Mouse (Mus musculus): ENCODE results near the gene March10. TPM values are rescaled to one million over a fixed set of nuclear protein-coding genes. Genes with fewer than 3 reads are reported as not detected.

Gene March10
- polyA plus RNA-seq, 1 experiment from 2014 or later: not detected

DNA sequence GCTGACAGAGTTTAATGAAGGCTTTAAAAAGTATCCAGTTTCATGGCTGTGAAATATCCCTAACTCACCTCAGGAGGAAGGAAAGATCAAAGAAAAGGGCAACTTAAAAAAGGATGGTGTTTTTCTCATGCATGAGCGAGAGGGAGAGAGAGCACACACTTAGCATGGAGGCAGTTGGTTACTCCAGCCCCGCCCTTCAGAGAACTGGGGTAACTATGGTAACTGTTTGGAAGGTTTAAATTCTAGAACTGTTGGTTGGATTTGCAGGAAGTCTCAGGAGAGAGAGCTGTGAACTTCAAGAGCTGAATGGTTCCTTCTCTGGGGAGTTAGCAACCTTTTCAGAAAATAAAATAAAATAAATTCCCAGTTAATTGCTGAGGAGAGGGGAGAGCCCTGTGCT lies 67.9 kb downstream of the March10 start:
- H3K27me3 ChIP-seq (replicated peaks): no peaks in the 10 kb centered on the region; the same call in 1 of the 2 replicates
- H3K4me2 ChIP-seq: no peak overlapping the region
- no peak for ATAC-seq
- H3K27ac ChIP-seq: no peak overlapping the region
- peaks cover 13% of the 10 kb centered on the region for H3K4me1 ChIP-seq
- no peaks in the 10 kb centered on the region for H3K36me3 ChIP-seq
- no peak overlapping the region for H3K4me3 ChIP-seq
- peaks cover 5% of the 10 kb centered on the region; the same call in 1 of the 2 replicates for H3K9me3 ChIP-seq (replicated peaks)
- 46% methylated on average over 2 of the region's 2 CpGs for WGBS (ENCODE audit: insufficient replicate concordance)
- no peak overlapping the region for H3K9ac ChIP-seq

- Histone ChIP-seq H3K4me1 (no peaks in the 10 kb centered on the region), H3K9ac (no peak overlapping the region), H3K9me3 (replicated peaks) (peaks cover 5% of the 10 kb centered on the region; the same call in 1 of the 2 replicates), H3K36me3 (no peaks in the 10 kb centered on the region), H3K4me3 (no peak overlapping the region), H3K4me2 (no peak overlapping the region), H3K27me3 (replicated peaks) (no peaks in the 10 kb centered on the region; the same call in 1 of the 2 replicates), H3K27ac (no peak overlapping the region)
- WGBS (ENCODE audit: insufficient replicate concordance): 86% methylated on average over 9 of the region's 9 CpGs
- ATAC-seq: no peak
These were observed 71.3 kb downstream of the March10 start for GRCm38 (mm10) chr11:105385266-105385665.

- no peak overlapping the region for H3K9ac ChIP-seq
These were observed 80.7 kb downstream of the March10 start for GRCm38 (mm10) chr11:105375821-105376235.

GRCm38 (mm10) chr11:105374526-105375175 lies 81.9 kb downstream of the March10 start:
- Histone ChIP-seq H3K27me3 (replicated peaks) (0 out of 2 replicates have a peak, but pooled peaks cover 4% of the 10 kb centered on the region), H3K4me1 (peaks cover 40% of the 10 kb centered on the region), H3K27ac (peak overlapping the region; percentile 70), H3K4me2 (peak overlapping the region; percentile 37), H3K9ac (0 out of 2 replicates have a peak overlapping the region, but pooled peaks have one; percentile 25), H3K9me3 (replicated peaks) (no peaks in the 10 kb centered on the region), H3K36me3 (no peaks in the 10 kb centered on the region), H3K4me3 (no peak overlapping the region)
- WGBS (ENCODE audit: insufficient replicate concordance): 51% methylated on average over 10 of the region's 10 CpGs
- peak; percentile 78 for ATAC-seq

More at GRCm38 (mm10) chr11:105375821-105376235, 80.7 kb downstream of the March10 start:
- no peaks in the 10 kb centered on the region for H3K9me3 ChIP-seq (replicated peaks)
- no peaks in the 10 kb centered on the region for H3K36me3 ChIP-seq
- no peak overlapping the region for H3K27ac ChIP-seq
- 69% methylated on average over 1 of the region's 1 CpGs for WGBS (ENCODE audit: insufficient replicate concordance)
- H3K4me1 ChIP-seq: peaks cover 39% of the 10 kb centered on the region
- no peak for ATAC-seq
- H3K27me3 ChIP-seq (replicated peaks): 0 out of 2 replicates have a peak, but pooled peaks cover 4% of the 10 kb centered on the region
- no peak overlapping the region for H3K4me3 ChIP-seq
- H3K4me2 ChIP-seq: no peak overlapping the region

- H3K4me2 ChIP-seq: peak overlapping the region; percentile 37; the same call in 1 of the 2 replicates
These were observed 82.7 kb downstream of the March10 start for GRCm38 (mm10) chr11:105373881-105374280.

DNA sequence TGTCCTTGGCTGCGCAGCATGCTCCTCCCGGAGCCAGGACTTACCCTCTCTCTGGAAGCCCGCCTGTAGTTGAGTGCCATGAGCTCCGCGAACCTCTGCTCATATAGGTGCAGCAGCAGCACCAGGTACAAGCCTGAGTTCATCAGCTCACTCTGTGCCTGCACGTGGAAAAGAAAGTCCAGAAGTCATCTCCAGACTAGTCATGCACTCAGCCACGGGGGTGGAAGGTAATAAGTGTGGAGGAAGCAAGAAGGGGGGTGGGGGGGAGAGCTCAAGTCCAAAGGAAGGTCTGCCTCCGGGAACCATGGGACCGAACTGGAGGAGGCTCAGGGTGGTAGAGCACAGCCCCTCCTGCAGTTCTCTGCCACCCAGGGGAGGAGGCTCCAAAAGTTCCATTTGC lies 84.7 kb downstream of the March10 start:
- no peak overlapping the region for H3K4me3 ChIP-seq
- WGBS (ENCODE audit: insufficient replicate concordance): 78% methylated on average over 9 of the region's 9 CpGs
- no peak for ATAC-seq

More at GRCm38 (mm10) chr11:105373881-105374280, 82.7 kb downstream of the March10 start:
- Histone ChIP-seq H3K4me3 (no peak overlapping the region), H3K27me3 (replicated peaks) (0 out of 2 replicates have a peak, but pooled peaks cover 4% of the 10 kb centered on the region), H3K9me3 (replicated peaks) (no peaks in the 10 kb centered on the region), H3K36me3 (no peaks in the 10 kb centered on the region), H3K9ac (no peak overlapping the region), H3K4me1 (peaks cover 45% of the 10 kb centered on the region), H3K27ac (peak overlapping the region; percentile 70)
- ATAC-seq: no peak
- WGBS (ENCODE audit: insufficient replicate concordance): 59% methylated on average over 8 of the region's 8 CpGs

GRCm38 (mm10) chr11:105369526-105370386 lies 86.8 kb downstream of the March10 start:
- no peak for ATAC-seq
- Histone ChIP-seq H3K4me3 (no peak overlapping the region), H3K9me3 (replicated peaks) (no peaks in the 10 kb centered on the region), H3K27ac (no peak overlapping the region), H3K4me1 (peaks cover 75% of the 10 kb centered on the region), H3K27me3 (replicated peaks) (0 out of 2 replicates have a peak, but pooled peaks cover 6% of the 10 kb centered on the region), H3K4me2 (no peak overlapping the region), H3K36me3 (no peaks in the 10 kb centered on the region), H3K9ac (no peak overlapping the region)
- WGBS (ENCODE audit: insufficient replicate concordance): 89% methylated on average over 13 of the region's 13 CpGs

More for the DNA sequence above, 84.7 kb downstream of the March10 start:
- Histone ChIP-seq H3K9me3 (replicated peaks) (no peaks in the 10 kb centered on the region), H3K9ac (no peak overlapping the region), H3K36me3 (no peaks in the 10 kb centered on the region), H3K27me3 (replicated peaks) (0 out of 2 replicates have a peak, but pooled peaks cover 4% of the 10 kb centered on the region), H3K4me1 (peaks cover 66% of the 10 kb centered on the region), H3K27ac (no peak overlapping the region), H3K4me2 (no peak overlapping the region)

DNA sequence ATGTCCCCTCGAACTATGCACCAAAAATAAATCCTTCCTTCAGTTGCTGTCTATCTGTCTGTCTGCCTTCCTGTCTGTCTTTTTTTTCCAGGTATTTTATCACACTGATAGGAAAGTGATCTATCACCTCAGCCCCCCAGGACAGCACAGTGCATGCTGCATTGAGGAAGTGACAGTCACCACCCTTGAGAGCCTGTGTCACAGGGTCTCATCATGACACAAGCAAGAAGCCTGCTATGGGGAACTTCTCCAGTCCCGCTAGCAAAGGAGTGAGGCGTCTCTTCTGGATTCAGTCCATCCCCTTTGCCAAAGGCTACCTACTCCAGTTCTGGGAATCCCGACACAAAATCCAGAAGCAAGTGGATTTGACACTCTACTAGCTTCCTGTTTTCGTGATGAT lies 87.7 kb downstream of the March10 start:
- peak overlapping the region; percentile 36 for H3K27ac ChIP-seq
- H3K36me3 ChIP-seq: no peaks in the 10 kb centered on the region
- H3K4me2 ChIP-seq: no peak overlapping the region
- H3K9ac ChIP-seq: no peak overlapping the region
- H3K4me1 ChIP-seq: peaks cover 75% of the 10 kb centered on the region
- H3K4me3 ChIP-seq: no peak overlapping the region
- ATAC-seq: no peak
- 48% methylated on average over 5 of the region's 5 CpGs for WGBS (ENCODE audit: insufficient replicate concordance)
- H3K9me3 ChIP-seq (replicated peaks): no peaks in the 10 kb centered on the region
- H3K27me3 ChIP-seq (replicated peaks): peaks cover 15% of the 10 kb centered on the region

GRCm38 (mm10) chr11:105367163-105367562 lies 89.4 kb downstream of the March10 start:
- Histone ChIP-seq H3K27ac (peak overlapping the region; percentile 96), H3K4me3 (no peak overlapping the region), H3K27me3 (replicated peaks) (peaks cover 32% of the 10 kb centered on the region), H3K9ac (peak overlapping the region; percentile 33; the same call in 1 of the 2 replicates), H3K4me2 (peak overlapping the region; percentile 91), H3K9me3 (replicated peaks) (no peaks in the 10 kb centered on the region), H3K36me3 (no peaks in the 10 kb centered on the region), H3K4me1 (peaks cover 75% of the 10 kb centered on the region)
- ATAC-seq: peak; percentile 6; the same call in 1 of the 2 replicates
- 13% methylated on average over 3 of the region's 3 CpGs for WGBS (ENCODE audit: insufficient replicate concordance)

DNA sequence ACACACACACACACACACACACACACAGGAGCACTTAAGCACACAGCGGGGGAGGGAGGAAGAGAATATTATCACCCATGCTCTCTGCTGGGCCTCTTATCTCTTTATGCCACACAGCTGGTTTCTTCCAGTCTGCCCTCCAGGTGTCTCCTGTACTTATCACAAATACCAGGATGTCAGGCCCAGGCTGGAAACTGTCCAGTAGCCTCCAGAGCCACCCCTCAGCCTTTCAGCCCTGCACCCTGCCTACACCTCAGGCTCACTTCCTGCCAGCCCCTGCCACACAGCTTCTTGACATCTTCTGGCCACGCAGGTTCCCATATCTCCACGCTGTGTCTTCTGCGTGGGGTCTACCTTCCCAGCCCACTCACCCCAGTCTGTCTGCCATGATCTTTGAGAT lies 90.5 kb downstream of the March10 start:
- peak; percentile 96 for ATAC-seq
- H3K4me1 ChIP-seq: peaks cover 74% of the 10 kb centered on the region

GRCm38 (mm10) chr11:105365611-105366010 lies 90.9 kb downstream of the March10 start:
- no peak overlapping the region for H3K4me3 ChIP-seq
- H3K4me1 ChIP-seq: peaks cover 74% of the 10 kb centered on the region
- H3K27me3 ChIP-seq (replicated peaks): peaks cover 43% of the 10 kb centered on the region
- H3K36me3 ChIP-seq: no peaks in the 10 kb centered on the region
- peak overlapping the region; percentile 45 for H3K9ac ChIP-seq
- no peaks in the 10 kb centered on the region for H3K9me3 ChIP-seq (replicated peaks)
- 46% methylated on average over 3 of the region's 3 CpGs for WGBS (ENCODE audit: insufficient replicate concordance)
- H3K4me2 ChIP-seq: peak overlapping the region; percentile 91
- no peak for ATAC-seq
- H3K27ac ChIP-seq: peak overlapping the region; percentile 96

More for the DNA sequence above, 90.5 kb downstream of the March10 start:
- WGBS (ENCODE audit: insufficient replicate concordance): 13% methylated on average over 4 of the region's 4 CpGs
- no peak overlapping the region for H3K4me3 ChIP-seq
- H3K36me3 ChIP-seq: no peaks in the 10 kb centered on the region
- no peaks in the 10 kb centered on the region for H3K9me3 ChIP-seq (replicated peaks)
- H3K27ac ChIP-seq: peak overlapping the region; percentile 96
- H3K4me2 ChIP-seq: peak overlapping the region; percentile 91
- H3K27me3 ChIP-seq (replicated peaks): peaks cover 39% of the 10 kb centered on the region
- peak overlapping the region; percentile 51 for H3K9ac ChIP-seq

All from liver, embryonic 12.5 days (tissue).